Mouse (Mus musculus) bone marrow, adult 2 months (tissue): ENCODE measurements at regions not wholly inside any gene's neighbourhood (a gene's known extent, or its start where the extent isn't known, plus 50 kb on each side); places are given as distances from the start of the nearest gene placed in this dataset.

Experiments used
- CTCF ChIP-seq: fragments of 200-500 bp; IDR thresholded peaks from 2 replicates; pipeline ENCODE4 v1.5.1; 2011; ENCODE audit warnings: low read length, control low read depth; ENCODE audit not compliant: control insufficient read depth, insufficient read depth
- POLR2A ChIP-seq: fragments of 200-500 bp; IDR thresholded peaks from 2 replicates; pipeline ENCODE4 v1.6.1; 2011; ENCODE audit warnings: low read depth, mild to moderate bottlenecking, control low read depth, low read length, borderline replicate concordance; ENCODE audit not compliant: control insufficient read depth

DNA sequence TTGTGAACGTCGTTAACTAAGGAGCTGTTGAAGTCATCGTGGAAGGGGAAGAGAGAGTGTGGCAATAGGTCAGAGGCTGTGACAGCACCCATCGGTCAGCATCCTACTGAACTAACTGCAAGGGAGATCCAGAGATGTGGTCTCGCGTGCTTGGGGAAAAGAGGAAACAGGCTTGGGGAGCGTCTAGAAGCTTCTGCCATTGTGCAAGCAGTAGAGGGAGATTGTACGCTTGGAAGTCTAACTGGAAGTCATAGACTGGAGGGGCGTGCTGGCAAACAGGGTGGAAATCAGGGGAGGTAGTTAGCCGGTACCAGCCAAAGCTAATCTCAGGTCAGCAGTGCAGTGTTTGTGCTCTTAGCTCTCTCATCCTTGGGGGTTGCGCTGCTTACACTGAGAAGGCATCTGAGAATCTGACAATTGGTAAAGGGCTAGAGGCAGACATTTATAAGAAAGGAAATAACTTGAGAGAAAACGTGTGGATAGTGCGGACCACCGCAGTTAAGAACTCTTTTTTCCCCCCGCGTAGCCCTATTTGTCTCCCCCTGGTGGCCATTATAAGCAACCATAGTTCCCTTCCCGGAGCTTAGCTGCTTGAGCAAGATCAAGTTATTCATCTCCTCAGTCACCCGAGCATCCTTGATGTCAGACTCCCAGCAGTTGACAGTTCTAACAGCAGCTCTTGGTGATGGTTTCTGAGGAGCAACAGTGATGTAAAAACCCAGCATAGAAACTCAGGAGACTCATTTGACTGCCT, 151.5 kb downstream of the 4933412E24Rik start:
- TF ChIP-seq POLR2A (no peak), CTCF (peak; percentile 43; the same call in 1 of the 2 replicates)
